Mouse (Mus musculus): ENCODE data around the gene Enpp3.

DNA sequence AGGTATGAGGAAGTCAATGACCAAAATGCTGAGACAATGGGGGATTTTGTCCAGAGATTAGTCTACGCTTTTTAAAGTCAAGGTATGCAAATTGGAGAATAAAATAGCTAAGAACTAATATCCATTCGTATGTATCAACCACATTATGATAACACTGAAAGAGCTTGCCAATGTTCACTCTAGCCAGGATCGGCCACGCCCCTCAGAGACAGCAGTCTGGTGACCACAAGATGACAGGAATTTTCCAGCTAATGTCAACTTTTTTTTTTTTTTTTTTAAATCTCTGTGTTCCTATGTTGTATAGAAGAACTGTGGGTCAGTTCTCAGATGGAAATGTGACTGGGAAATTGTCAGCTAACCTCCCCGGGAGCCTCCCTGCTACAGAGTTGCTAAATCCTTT lies 12.2 kb downstream of the Enpp3 start:
- TF ChIP-seq NANOG (IDR thresholded peaks at IDR 0.05; ENCODE audit: borderline replicate concordance, low read length) (no peak), CTCF (conservative IDR thresholded peaks at IDR 0.05; ENCODE audit: low read length) (no peak), POU5F1 (IDR thresholded peaks at IDR 0.05; ENCODE audit: borderline replicate concordance, low read length) (no peak)
